Mouse (Mus musculus) layer of hippocampus, adult 9-10 months (tissue): ENCODE results near the gene Chchd10.

Source experiments
- DNase-seq: peaks from one replicate; pipeline ENCODE4 v3.0.0; 2022; ENCODE audit warnings: low spot score

Chchd10 gene

DNA sequence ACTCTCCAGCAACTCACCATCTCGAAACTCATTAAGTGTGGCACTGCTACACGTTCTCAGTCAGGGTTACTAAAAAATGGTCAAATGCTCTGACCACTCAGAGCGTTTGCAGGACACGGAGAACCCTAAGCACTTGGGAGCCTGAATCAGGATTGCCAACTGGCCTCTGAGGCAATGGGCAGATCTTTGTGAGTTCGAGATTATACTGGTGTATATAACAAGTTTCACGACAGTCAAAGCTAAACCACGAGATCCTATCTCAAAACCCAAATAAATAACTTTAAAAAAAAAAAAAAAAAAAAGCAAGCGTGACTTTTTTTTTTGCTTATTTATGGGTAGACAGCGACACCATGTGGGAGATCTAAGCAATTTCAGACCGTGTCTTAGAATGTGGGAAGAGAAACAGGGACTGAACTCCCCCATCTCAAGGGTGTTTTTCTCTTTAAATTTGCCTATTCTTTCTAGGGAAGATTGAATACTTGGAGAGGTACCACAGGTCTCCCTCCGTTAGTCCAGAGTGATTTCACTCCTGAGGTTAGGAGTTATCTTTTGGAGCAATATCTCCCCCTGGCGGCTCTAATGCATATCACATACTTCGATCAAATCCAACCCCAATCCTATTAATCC, 18.6 kb downstream of the Chchd10 start:
- DNase-seq, result peak; percentile 71

DNA sequence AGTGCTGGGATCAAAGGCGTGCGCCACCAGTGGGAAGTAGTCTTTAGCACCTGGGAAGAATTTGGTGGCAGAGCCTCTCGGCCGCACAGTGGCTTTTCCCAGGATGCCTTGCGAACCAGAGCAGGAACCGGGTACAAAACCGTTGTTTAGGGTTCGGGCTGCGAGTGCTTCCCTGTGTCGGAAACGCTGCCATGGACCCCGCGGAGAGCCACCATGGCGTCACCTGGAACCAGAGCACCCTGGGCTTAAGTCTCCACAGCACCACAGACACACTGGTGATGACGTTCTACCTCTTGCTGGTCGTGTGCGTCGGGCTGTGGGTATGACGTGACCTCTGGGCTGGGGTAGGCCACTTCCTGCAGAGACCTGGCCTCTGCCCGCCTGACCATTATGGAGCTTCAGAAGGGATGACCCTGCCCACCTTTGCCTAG, 21.5 kb downstream of the Chchd10 start, which contains the start of gene Gm5134:
Gm5134 (plus strand) TSS at position 134 of the 431 bp plus-strand sequence.
- DNase-seq, result no peak

DNA sequence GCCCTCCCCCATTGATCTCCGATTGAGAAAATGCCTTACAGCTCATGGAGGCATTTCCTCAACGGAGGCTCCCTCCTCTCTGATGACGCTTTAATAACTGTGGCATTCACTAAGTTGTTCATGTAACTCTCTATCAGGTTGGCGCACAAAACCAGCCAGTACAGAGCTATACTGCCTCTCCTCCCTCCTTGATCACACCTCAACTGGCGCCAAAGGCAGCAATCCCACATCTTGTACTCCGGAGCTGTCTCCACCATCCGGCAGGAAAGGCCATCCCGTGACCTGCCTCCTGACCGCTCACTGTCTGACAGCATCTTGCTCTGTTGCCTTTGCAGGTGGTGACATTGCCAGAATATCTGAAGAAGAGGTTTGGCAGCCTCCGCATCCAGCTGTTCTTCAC, 40.9 kb downstream of the Chchd10 start:
- no peak for DNase-seq

DNA sequence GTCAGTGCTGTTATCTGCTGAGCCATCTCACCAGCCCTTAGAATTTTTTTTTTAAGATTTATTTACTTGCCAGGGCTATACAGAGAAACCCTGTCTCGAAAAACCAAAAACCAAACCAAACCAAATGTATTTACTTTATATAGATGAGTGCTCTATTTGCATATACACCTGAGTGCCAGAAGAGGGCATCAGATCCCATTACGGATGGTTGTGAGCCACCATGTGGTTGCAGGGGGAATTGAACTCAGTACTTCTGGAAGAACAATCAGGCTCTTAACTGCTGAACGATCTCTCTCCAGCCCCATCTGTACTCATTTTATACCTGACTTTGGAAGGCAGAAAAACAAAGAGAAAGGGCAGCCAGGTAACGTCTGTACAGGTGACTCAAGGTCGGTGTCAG, 42.3 kb downstream of the Chchd10 start:
- DNase-seq, result no peak

DNA sequence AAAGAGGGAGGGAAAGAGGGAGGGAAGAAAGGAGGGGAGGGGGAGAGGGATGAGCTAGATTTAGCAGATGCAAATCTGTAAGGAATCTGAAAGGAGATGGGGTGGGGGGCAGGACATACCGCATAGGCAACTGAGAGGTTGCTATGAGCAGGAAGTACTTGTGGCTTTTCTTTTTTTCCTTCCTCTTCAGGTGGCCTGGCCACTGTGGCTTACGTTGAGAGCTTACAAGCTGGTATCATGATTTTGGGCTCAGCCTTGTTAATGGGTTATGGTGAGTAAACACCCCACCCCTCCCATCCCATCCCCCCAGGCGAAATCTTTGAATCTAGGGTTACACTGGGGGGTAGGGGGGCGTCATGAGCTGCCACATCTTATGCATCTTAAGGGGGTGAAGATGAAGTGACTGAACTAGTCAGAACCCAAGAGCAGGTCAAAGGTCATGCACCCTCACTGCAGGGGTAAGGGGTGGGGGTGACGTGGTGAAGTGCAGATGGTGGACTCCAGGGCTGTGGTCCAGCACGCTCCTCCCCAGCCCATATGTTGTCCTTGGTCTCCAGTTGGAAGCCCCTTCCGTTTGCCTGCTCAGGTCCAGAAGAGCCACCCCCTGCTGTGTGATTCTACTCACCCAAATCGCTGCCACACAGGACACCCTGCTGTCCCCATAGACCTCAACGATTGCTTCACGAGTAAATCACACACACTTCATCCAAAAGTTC, 45.3 kb downstream of the Chchd10 start:
- no peak for DNase-seq

DNA sequence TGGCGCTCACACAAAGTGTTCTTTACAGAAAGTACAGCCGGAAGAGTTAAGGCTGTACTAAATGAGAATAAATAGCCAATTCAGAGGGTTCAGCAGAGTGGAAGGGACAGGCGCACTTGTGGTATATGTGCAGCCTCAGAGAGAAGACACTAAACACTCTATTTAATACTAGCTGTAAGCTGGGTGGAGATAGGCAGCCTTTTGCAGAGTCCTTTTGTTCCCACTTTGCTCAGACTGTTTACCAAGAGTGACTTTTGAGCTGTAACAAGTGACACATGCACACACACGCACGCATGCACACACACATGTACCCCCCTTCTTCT, 45.9 kb downstream of the Chchd10 start:
- DNase-seq, result no peak

DNA sequence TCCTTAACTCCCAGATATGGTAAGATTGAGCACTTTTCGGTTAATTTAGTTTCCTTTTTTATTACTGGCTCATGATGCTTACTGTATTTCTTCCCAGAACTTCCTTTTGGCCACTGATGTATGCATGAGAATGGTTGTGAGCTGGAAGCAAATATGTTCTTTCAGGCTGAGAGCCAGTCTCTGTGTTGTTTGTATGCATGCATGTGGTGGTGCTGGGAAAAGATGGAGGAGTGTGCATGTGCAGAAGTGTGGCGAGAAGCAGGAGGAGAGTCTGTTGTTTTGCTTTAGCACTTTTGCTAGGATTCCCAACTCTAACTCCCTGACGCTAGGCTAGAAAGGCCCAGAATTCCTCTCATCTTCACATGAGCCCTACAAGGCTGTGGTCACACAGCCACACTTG, 46.5 kb downstream of the Chchd10 start:
- no peak for DNase-seq
